Mouse (Mus musculus): ENCODE measurements around the gene Lect2. TPM values are rescaled to one million over a fixed set of nuclear protein-coding genes. Genes with fewer than 3 reads are reported as not detected.

The Lect2 gene
- total and polyA plus RNA-seq, 2 experiments = 106 to 425 TPM

GRCm38 (mm10) chr13:56555957-56556356 is 7.7 kb upstream of the Lect2 start:
- peaks cover 26% of the 10 kb centered on the region for H3K4me1 ChIP-seq (ENCODE audit: control insufficient read depth, insufficient read depth, low read length)
- peak; percentile 48 for TF ChIP-seq CTCF (IDR thresholded peaks at IDR 0.05; ENCODE audit: low read depth, low read length)
- TF ChIP-seq POLR2A (IDR thresholded peaks at IDR 0.05; ENCODE audit: extremely low read depth, insufficient read depth, low read length) = no peak
- H3K27ac ChIP-seq (replicated peaks; ENCODE audit: insufficient read depth, low read depth, low read length) = no peak overlapping the region
- peak; percentile 70 for DNase-seq (ENCODE audit: extremely low read depth, low read depth, low spot score)
- no peak overlapping the region for H3K9ac ChIP-seq (ENCODE audit: low read depth, low read length)
- no peaks in the 10 kb centered on the region for H3K79me2 ChIP-seq (ENCODE audit: control insufficient read depth, insufficient read depth, low read length)
- no peak overlapping the region for H3K4me3 ChIP-seq (ENCODE audit: insufficient read depth, low read depth, low read length)
- no peaks in the 10 kb centered on the region for H3K36me3 ChIP-seq (ENCODE audit: control insufficient read depth, insufficient read depth, low read length)
- H3K27me3 ChIP-seq (ENCODE audit: control insufficient read depth, insufficient read depth, low read length) = no peaks in the 10 kb centered on the region
- 0% methylated on average over 1 of the region's 1 CpGs for WGBS

DNA sequence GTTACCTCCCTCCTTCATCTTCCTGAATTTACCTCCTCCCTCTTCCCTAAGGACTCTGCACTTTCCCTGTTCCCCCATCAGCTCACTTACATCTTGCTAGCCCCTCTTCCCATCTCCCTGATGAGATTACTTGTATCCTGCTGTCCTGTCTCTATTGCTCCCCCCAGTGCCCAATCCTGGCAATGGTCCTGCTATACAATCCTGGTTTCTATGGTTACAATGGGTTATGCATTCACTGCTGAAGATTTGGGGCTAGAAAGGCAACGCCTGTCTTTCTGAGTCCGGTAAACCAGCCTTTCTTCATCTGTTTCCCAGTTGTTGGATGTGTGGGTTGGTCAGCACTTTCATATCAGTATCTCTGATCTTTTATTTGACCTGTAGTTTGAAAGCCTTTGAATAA is 6.1 kb upstream of the Lect2 start:
- WGBS = 41% methylated on average over 2 of the region's 2 CpGs
- peaks cover 22% of the 10 kb centered on the region for H3K4me1 ChIP-seq (ENCODE audit: control insufficient read depth, insufficient read depth, low read length)
- H3K4me3 ChIP-seq (ENCODE audit: insufficient read depth, low read depth, low read length) = no peak overlapping the region
- TF ChIP-seq CTCF (IDR thresholded peaks at IDR 0.05; ENCODE audit: low read depth, low read length) (no peak; the same call in 1 of the 2 replicates), POLR2A (IDR thresholded peaks at IDR 0.05; ENCODE audit: extremely low read depth, insufficient read depth, low read length) (no peak)
- no peak overlapping the region for H3K9ac ChIP-seq (ENCODE audit: low read depth, low read length)
- no peaks in the 10 kb centered on the region for H3K36me3 ChIP-seq (ENCODE audit: control insufficient read depth, insufficient read depth, low read length)
- no peaks in the 10 kb centered on the region for H3K79me2 ChIP-seq (ENCODE audit: control insufficient read depth, insufficient read depth, low read length)
- no peak for DNase-seq (ENCODE audit: extremely low read depth, low read depth, low spot score)
- no peak overlapping the region for H3K27ac ChIP-seq (replicated peaks; ENCODE audit: insufficient read depth, low read depth, low read length)
- no peaks in the 10 kb centered on the region for H3K27me3 ChIP-seq (ENCODE audit: control insufficient read depth, insufficient read depth, low read length)

DNA sequence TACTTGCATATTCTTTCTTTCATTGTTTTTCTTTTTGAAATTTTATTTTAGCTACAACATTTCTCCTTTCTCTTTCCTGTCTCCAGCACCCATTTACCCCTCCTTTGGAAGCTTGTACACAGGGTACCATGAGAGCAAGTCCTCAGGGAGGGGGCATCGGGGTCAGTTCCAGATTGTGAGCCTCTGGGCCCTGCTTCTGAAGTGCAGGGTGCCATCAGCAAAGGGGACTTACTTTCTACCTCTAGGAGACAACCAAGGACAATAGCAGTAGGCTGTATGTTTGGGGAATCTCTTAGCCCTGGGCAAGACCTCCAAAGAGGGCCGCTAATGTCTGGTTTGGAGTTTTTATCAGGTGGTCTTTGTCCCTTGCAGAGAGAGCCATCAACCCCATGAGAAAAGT is 5.6 kb upstream of the Lect2 start:
- Histone ChIP-seq H3K27me3 (ENCODE audit: control insufficient read depth, insufficient read depth, low read length) (no peaks in the 10 kb centered on the region), H3K4me1 (ENCODE audit: control insufficient read depth, insufficient read depth, low read length) (peaks cover 21% of the 10 kb centered on the region), H3K79me2 (ENCODE audit: control insufficient read depth, insufficient read depth, low read length) (no peaks in the 10 kb centered on the region), H3K9ac (ENCODE audit: low read depth, low read length) (no peak overlapping the region), H3K27ac (replicated peaks; ENCODE audit: insufficient read depth, low read depth, low read length) (no peak overlapping the region), H3K36me3 (ENCODE audit: control insufficient read depth, insufficient read depth, low read length) (no peaks in the 10 kb centered on the region), H3K4me3 (ENCODE audit: insufficient read depth, low read depth, low read length) (no peak overlapping the region)
- TF ChIP-seq CTCF (IDR thresholded peaks at IDR 0.05; ENCODE audit: low read depth, low read length) (no peak), POLR2A (IDR thresholded peaks at IDR 0.05; ENCODE audit: extremely low read depth, insufficient read depth, low read length) (no peak)
- WGBS = 56% methylated on average over 2 of the region's 2 CpGs
- DNase-seq (ENCODE audit: extremely low read depth, low read depth, low spot score) = no peak

DNA sequence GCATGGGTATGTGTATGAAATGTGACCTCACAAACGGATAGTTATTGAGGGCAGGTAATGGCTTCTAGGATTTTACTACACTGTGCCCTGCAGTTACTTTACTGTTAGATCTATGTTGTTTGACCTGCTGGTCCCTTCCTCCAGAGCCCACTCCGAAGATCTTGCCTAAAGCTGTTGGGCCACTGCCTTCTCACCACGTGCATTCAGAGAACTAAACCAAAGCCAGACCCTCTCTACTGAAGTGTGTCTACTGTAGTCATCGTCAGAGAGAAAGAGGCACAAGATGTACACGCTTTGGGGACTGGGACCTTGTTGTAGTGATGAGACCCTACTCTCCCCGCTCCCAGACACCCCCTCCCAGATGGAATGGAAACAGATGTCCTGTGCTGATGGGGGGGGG is 3.4 kb upstream of the Lect2 start:
- Histone ChIP-seq H3K36me3 (ENCODE audit: control insufficient read depth, insufficient read depth, low read length) (no peaks in the 10 kb centered on the region), H3K79me2 (ENCODE audit: control insufficient read depth, insufficient read depth, low read length) (no peaks in the 10 kb centered on the region), H3K27me3 (ENCODE audit: control insufficient read depth, insufficient read depth, low read length) (no peaks in the 10 kb centered on the region), H3K27ac (replicated peaks; ENCODE audit: insufficient read depth, low read depth, low read length) (no peak overlapping the region), H3K4me1 (ENCODE audit: control insufficient read depth, insufficient read depth, low read length) (peaks cover 20% of the 10 kb centered on the region), H3K4me3 (ENCODE audit: insufficient read depth, low read depth, low read length) (no peak overlapping the region), H3K9ac (ENCODE audit: low read depth, low read length) (no peak overlapping the region)
- no peak for TF ChIP-seq POLR2A (IDR thresholded peaks at IDR 0.05; ENCODE audit: extremely low read depth, insufficient read depth, low read length)
- TF ChIP-seq CTCF (IDR thresholded peaks at IDR 0.05; ENCODE audit: low read depth, low read length) = no peak
- no peak for DNase-seq (ENCODE audit: extremely low read depth, low read depth, low spot score)
- WGBS = 81% methylated on average over 6 of the region's 6 CpGs

- Histone ChIP-seq H3K27me3 (ENCODE audit: control insufficient read depth, insufficient read depth, low read length) (no peaks in the 10 kb centered on the region), H3K9ac (ENCODE audit: low read depth, low read length) (no peak overlapping the region), H3K79me2 (ENCODE audit: control insufficient read depth, insufficient read depth, low read length) (no peaks in the 10 kb centered on the region), H3K36me3 (ENCODE audit: control insufficient read depth, insufficient read depth, low read length) (no peaks in the 10 kb centered on the region), H3K4me3 (ENCODE audit: insufficient read depth, low read depth, low read length) (no peak overlapping the region), H3K4me1 (ENCODE audit: control insufficient read depth, insufficient read depth, low read length) (peaks cover 20% of the 10 kb centered on the region), H3K27ac (replicated peaks; ENCODE audit: insufficient read depth, low read depth, low read length) (peak overlapping the region; percentile 39)
- 11% methylated on average over 1 of the region's 1 CpGs for WGBS
- peak; percentile 99 for DNase-seq (ENCODE audit: extremely low read depth, low read depth, low spot score)
- TF ChIP-seq CTCF (IDR thresholded peaks at IDR 0.05; ENCODE audit: low read depth, low read length) (no peak), POLR2A (IDR thresholded peaks at IDR 0.05; ENCODE audit: extremely low read depth, insufficient read depth, low read length) (no peak)
Measured at GRCm38 (mm10) chr13:56550574-56550973, 2.3 kb upstream of the Lect2 start.

DNA sequence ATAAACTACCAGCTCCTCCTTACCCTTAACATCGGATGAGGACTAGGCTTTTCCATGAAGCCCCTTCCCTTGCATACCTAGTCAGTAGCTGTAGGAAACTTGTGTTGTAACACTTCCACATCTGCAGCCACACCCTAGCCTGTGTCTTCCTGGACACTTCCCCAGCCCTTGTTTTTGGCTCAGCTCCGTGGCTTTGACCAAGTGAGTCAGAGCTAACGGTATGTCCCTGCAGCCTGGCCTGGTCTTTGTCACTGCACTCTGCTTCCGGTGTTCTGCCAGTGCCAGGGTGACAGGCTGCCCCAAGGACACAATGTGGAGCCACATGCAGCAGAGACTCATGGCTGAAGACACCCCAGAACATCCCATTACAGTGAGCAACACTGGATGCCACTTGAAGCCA is 1.1 kb upstream of the Lect2 start:
- no peaks in the 10 kb centered on the region for H3K79me2 ChIP-seq (ENCODE audit: control insufficient read depth, insufficient read depth, low read length)
- H3K4me1 ChIP-seq (ENCODE audit: control insufficient read depth, insufficient read depth, low read length) = peaks cover 20% of the 10 kb centered on the region
- peak; percentile 84 for DNase-seq (ENCODE audit: extremely low read depth, low read depth, low spot score)
- WGBS = 11% methylated on average over 4 of the region's 4 CpGs
- no peak for TF ChIP-seq CTCF (IDR thresholded peaks at IDR 0.05; ENCODE audit: low read depth, low read length)
- TF ChIP-seq POLR2A (IDR thresholded peaks at IDR 0.05; ENCODE audit: extremely low read depth, insufficient read depth, low read length) = no peak
- H3K27me3 ChIP-seq (ENCODE audit: control insufficient read depth, insufficient read depth, low read length) = no peaks in the 10 kb centered on the region
- H3K27ac ChIP-seq (replicated peaks; ENCODE audit: insufficient read depth, low read depth, low read length) = peak overlapping the region; percentile 6; the same call in 1 of the 2 replicates
- no peak overlapping the region for H3K9ac ChIP-seq (ENCODE audit: low read depth, low read length)
- no peaks in the 10 kb centered on the region; the same call in 1 of the 2 replicates for H3K36me3 ChIP-seq (ENCODE audit: control insufficient read depth, insufficient read depth, low read length)
- H3K4me3 ChIP-seq (ENCODE audit: insufficient read depth, low read depth, low read length) = no peak overlapping the region

Data from liver, adult 2 months (tissue).